Mouse (Mus musculus) sigmoid colon, adult 10 weeks (tissue): ENCODE results near the gene Fev. TPM values are rescaled to one million over a fixed set of nuclear protein-coding genes. Genes with fewer than 3 reads are reported as not detected.

Experiments used
- polyA plus RNA-seq: library from polyadenylated mRNA; stranded (reverse); fragments of 350-450 nt; fragmentation: Illumina TruSeq; extraction: RNeasy Lipid Tissue Mini Kit (QIAGEN cat#74804); gene quantifications from one replicate; pipeline ENCODE4 v1.2.3, GENCODE M21; 2014; ENCODE audit warnings: low read depth, low replicate concordance

The Fev gene
- 1.1 TPM for polyA plus RNA-seq

DNA sequence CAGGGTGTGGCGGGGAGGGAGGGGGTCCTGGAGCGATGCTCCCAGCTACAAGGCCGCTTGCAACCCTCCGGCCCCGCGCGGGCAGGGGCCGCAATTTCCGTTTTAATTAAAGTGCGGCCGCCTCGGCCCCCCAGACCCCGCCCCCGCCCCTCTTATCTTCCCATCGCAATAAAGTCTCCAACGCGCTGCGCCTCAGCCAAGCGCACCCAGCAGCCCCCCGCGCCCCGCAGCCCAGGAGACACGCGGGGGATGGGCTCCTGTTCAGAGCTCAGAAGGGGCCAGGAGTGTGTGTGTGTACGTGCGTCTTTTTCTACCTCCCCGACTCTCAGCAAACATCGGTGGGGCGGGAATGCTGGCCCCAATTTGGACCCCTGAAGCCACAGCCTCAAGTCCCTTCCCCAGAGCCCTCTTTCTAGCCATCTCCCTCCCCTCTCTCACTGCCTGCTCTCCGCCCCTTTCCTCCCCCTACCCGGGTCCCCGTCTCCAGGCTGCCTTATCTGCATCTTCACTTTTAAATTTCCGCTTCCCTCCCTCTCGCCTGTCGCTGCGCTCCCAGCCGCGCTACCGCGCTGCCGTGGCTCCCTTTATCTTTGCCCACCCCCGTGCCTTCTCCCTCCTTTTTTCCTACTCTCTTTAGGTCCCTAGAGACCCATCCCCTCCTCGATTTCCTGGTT lies at the start of gene Fev:
Gene Fev, minus strand, starts transcription at position 51 of the 674 bp plus-strand sequence.

DNA sequence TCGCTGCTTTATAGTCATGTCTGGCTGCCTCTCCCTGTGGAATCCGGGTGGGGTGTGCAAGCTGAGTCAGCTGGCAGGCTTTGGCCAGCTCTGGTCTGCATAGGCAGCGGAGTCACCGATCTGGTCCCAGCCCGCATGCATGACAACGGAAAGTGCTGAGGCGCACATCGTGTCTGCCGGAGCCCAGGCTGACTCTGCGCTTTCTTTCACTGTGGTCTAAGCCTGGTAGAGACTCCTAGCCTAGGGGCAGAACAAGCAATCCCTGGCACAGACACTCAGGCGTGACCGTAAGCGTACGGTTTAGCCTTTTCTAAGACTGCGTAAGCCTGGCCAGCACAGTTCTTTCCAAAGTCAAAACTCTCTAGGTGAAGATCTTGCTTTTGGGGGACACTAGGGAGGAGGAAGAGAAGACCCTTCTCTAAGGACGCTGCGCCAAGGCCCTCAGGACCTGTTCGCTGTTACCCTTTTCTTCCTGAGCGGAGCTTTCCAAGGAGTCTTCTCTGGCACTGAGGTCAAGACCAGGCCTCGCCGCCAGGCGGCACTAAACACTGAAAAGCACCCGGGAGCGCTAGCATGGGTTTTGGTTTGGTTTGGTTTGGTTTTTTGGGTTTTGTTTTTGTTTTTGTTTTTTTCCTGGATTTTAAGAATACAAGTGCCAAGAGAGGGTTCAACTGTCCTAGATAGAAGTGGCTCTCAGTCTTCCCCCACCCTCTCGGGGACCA lies 8.1 kb upstream of the Fev start, which contains the start of gene Cryba2:
Gene Cryba2, minus strand, starts transcription at position 10 of the 722 bp plus-strand sequence.

DNA sequence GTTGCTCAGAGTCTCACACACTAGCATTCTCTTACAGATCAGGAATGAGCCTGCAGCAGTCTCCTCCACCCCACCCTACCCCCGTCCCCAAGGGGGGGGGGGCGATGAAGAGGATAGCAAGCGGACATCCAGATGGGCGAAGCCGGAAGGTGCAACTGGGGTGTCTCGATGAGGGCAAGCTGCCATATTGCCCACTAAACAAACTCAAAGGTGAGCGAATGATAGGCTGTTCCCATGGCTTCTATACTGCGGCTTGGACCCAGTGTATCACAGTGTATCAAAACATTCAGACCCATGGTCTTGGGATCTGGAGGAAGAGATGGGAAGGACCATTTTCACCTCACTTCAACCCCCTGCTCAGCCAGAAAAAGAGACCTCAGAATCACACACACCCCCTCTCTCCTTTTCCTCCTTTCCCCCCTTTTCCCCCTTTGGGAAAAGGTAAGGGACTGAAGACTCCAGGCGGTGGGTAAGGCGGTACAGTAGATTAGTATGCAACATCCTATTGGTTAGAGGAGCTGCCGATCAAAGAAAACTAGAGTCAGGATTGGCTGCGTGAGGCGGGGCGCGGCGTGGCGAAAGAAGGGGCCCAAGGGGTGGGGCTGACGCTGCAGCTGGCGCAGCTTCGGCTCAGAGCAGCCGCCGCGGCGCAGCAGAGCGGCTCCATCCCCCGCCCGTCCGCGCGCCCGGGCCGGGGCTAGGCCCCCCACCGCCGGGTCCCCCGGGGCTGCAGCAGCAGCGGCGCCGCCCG lies 30.7 kb downstream of the Fev start, which contains the start of gene Cdk5r2:
Gene Cdk5r2, plus strand, starts transcription at position 629 of the 751 bp plus-strand sequence.

Other genes with a start within 250 kb of the Fev start
- gene Ttll4, start 223.7 kb downstream of the Fev start, polyA plus RNA-seq = 26.8 TPM
- gene Cyp27a1, start 171.8 kb downstream of the Fev start, polyA plus RNA-seq = 8.6 TPM
- gene Prkag3, start 136.2 kb downstream of the Fev start, polyA plus RNA-seq = not detected
- gene Wnt6, start 113.5 kb downstream of the Fev start, polyA plus RNA-seq = not detected
- gene Wnt10a, start 93.9 kb downstream of the Fev start, polyA plus RNA-seq = not detected
- not detected for gene Cdk5r2, start 30.5 kb downstream of the Fev start, polyA plus RNA-seq
- not detected for gene Cryba2, start 7.7 kb upstream of the Fev start, polyA plus RNA-seq
- 0.13 TPM for gene Cfap65, start 50.2 kb upstream of the Fev start, polyA plus RNA-seq
- gene Ihh, start 66.3 kb upstream of the Fev start, polyA plus RNA-seq = 0.85 TPM
- 0.60 TPM for gene Nhej1, start 239.8 kb upstream of the Fev start, polyA plus RNA-seq
- 1.2 TPM for gene Slc23a3, start 248.5 kb upstream of the Fev start, polyA plus RNA-seq